Mouse (Mus musculus): ENCODE results near the gene Myrip. TPM values are rescaled to one million over a fixed set of nuclear protein-coding genes. Genes with fewer than 3 reads are reported as not detected.
"Not testable (repeated sequence)": the region's sequence is repeated elsewhere in the genome, so short reads cannot be mapped to it uniquely, and the experiment has no call there.

Gene Myrip
- 0.24 and 0.28 TPM in 2 replicates for polyA plus RNA-seq (2015; fragmentation: Nextera tagmentation; extraction: Ambion mirVana)

DNA sequence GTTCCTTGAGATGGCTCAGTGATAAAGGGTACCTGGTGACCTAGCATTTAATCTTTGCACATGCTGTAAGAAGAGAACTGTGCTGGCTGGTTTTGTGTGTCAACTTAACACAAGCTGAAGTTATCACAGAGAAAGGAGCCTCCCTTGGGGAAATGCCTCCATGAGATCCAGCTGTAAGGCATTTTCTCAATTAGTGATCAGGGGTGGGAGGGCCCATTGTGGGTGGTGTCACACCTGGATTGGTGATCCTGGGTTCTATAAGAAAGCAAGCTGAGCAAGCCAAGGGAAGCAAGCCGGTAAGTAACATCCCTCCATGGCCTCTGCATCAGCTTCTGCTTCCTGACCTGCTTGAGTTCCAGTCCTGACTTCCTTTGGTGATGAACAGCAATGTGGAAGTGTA lies at the start of gene Myrip:
Gene Myrip, plus strand, starts transcription at position 301 of the 400 bp plus-strand sequence.
- H3K27me3 ChIP-seq: peaks cover 65% of the 10 kb centered on the region

DNA sequence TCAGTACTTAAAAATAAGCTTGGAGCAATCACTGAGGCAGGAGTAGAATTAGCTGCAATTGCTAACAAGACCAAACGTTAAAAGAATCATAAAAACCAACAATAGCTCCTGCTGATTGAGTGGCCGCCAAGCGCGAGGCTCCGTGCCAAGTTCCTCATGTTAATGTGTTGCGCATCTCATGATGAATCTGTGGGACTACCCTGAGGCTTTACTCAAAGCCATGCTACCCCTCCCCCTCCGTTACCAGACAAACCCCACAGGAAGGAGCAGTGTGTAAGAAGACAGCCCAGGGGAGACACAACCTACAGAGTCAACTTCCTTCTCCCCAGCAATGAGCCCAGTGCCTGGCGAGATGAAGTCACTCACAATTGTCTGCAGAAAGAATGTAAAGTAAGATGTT lies 41.5 kb upstream of the Myrip start:
- Histone ChIP-seq H3K9ac (no peak overlapping the region), H3K4me1 (peaks cover 4% of the 10 kb centered on the region; the same call in 1 of the 2 replicates), H3K27me3 (no peaks in the 10 kb centered on the region), H3K4me2 (no peak overlapping the region), H3K9me3 (no peaks in the 10 kb centered on the region), H3K4me3 (no peak overlapping the region), H3K36me3 (no peaks in the 10 kb centered on the region), H3K27ac (no peak overlapping the region)
- ATAC-seq (ENCODE audit: insufficient number of reproducible peaks, insufficient read depth, low FRiP score, low TSS enrichment, low read depth): no peak
- 61% methylated on average over 8 of the region's 8 CpGs for WGBS

More for the DNA sequence above, at the start of gene Myrip:
- not testable (repeated sequence) for H3K4me3 ChIP-seq; H3K9me3 ChIP-seq; H3K4me2 ChIP-seq; H3K27ac ChIP-seq; ATAC-seq (ENCODE audit: insufficient number of reproducible peaks, insufficient read depth, low FRiP score, low TSS enrichment, low read depth); H3K9ac ChIP-seq; H3K36me3 ChIP-seq
- H3K4me1 ChIP-seq: peaks cover 17% of the 10 kb centered on the region
- WGBS: 77% methylated on average over 1 of the region's 1 CpGs

DNA sequence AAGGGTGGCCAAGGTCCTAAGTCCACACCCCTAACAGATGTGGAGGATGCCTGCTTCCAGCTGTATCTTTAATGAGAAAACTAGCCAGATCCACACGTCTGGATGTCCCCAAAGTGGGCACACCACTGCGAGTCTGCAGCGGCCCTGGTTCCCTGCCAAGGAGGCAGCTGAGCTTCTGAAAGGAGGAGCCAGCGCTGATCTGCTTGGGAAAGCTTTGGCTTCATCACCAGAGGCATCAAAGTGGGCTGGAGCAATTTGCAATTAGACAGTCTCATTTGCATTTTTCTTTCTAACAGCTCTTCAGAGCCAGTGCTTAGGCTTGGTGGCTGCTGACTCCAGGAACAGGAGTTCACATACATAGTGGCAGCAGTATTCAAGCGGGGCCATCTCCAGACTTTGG lies 37.3 kb upstream of the Myrip start:
- no peaks in the 10 kb centered on the region for H3K36me3 ChIP-seq
- no peak overlapping the region for H3K4me2 ChIP-seq
- no peaks in the 10 kb centered on the region for H3K9me3 ChIP-seq
- no peak for ATAC-seq (ENCODE audit: insufficient number of reproducible peaks, insufficient read depth, low FRiP score, low TSS enrichment, low read depth)
- H3K27ac ChIP-seq: no peak overlapping the region
- no peaks in the 10 kb centered on the region for H3K27me3 ChIP-seq
- no peak overlapping the region for H3K4me3 ChIP-seq
- H3K9ac ChIP-seq: no peak overlapping the region
- H3K4me1 ChIP-seq: peaks cover 4% of the 10 kb centered on the region; the same call in 1 of the 2 replicates
- 54% methylated on average over 5 of the region's 5 CpGs for WGBS

DNA sequence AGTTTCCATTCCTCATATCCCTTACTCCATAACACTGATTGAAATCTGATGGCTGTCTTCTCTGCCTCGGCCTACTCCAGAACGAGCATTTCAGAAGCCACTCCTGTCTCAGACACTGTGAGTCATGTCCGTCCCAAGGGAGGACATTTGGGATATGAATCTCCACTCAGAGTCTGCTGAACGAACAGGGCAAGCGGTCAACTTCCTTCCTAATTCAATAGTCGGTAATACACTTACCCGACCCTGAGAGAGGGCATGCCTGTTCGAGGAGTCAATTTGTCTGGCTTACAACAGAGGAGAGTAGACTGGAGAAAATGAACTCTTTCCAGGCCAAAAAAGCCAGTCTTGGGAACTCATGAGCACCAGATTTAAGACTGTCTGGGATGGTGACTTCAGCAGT lies 28.2 kb upstream of the Myrip start:
- no peaks in the 10 kb centered on the region for H3K9me3 ChIP-seq
- H3K27me3 ChIP-seq: no peaks in the 10 kb centered on the region; the same call in 1 of the 2 replicates
- H3K4me1 ChIP-seq: no peaks in the 10 kb centered on the region
- H3K27ac ChIP-seq: no peak overlapping the region
- ATAC-seq (ENCODE audit: insufficient number of reproducible peaks, insufficient read depth, low FRiP score, low TSS enrichment, low read depth): no peak
- no peak overlapping the region for H3K4me2 ChIP-seq
- H3K4me3 ChIP-seq: no peak overlapping the region
- H3K9ac ChIP-seq: no peak overlapping the region
- WGBS: 51% methylated on average over 8 of the region's 8 CpGs
- H3K36me3 ChIP-seq: no peaks in the 10 kb centered on the region

DNA sequence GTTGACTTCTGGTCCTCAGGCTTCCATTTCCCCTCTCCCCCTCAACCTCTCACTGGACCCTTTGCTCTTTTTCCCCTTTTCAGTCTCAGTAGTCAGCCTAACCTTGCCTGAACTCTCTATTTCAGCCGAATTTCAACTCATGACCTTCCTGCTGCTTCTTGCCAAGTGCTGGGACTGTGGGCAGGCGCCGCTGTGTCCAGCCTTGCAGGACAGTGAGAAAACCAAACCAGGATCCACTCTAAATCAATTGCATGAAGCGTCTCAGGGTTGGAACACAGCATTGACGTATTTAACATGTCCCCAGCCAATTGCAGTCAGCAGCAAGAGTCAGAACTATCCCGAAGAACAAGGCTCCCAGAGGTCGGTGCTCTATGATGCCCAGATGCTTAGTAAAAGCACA lies 26.1 kb upstream of the Myrip start:
- Histone ChIP-seq H3K9me3 (0 out of 2 replicates have a peak, but pooled peaks cover 3% of the 10 kb centered on the region), H3K36me3 (no peaks in the 10 kb centered on the region), H3K4me2 (no peak overlapping the region), H3K4me1 (no peaks in the 10 kb centered on the region), H3K27ac (no peak overlapping the region), H3K27me3 (no peaks in the 10 kb centered on the region; the same call in 1 of the 2 replicates), H3K9ac (no peak overlapping the region), H3K4me3 (no peak overlapping the region)
- no peak for ATAC-seq (ENCODE audit: insufficient number of reproducible peaks, insufficient read depth, low FRiP score, low TSS enrichment, low read depth)
- WGBS: 80% methylated on average over 7 of the region's 7 CpGs

DNA sequence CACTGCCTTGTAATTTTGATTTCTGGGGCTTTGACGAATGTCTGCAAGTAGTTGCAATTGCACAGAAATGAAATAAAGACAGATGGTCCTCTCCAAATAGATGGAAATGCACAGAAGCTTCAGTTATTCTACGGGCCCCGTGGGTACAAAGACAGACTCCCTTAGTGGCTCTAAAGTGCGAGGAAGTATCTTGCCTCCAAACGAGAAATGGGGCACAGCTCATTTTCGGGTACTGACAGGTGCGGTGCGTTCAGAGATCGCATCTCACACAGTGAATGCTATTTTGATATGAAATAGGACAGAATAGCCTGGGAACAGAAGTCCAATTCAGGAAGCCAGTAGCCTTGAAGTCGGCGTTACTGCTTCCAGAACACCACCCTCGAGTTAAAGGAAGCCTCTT lies 20.2 kb upstream of the Myrip start:
- no peak overlapping the region for H3K4me3 ChIP-seq
- H3K36me3 ChIP-seq: no peaks in the 10 kb centered on the region
- H3K27me3 ChIP-seq: peaks cover 4% of the 10 kb centered on the region; the same call in 1 of the 2 replicates
- H3K27ac ChIP-seq: no peak overlapping the region
- WGBS: 87% methylated on average over 12 of the region's 12 CpGs
- H3K9me3 ChIP-seq: 0 out of 2 replicates have a peak, but pooled peaks cover 3% of the 10 kb centered on the region
- no peaks in the 10 kb centered on the region for H3K4me1 ChIP-seq
- no peak overlapping the region for H3K9ac ChIP-seq
- H3K4me2 ChIP-seq: no peak overlapping the region
- no peak for ATAC-seq (ENCODE audit: insufficient number of reproducible peaks, insufficient read depth, low FRiP score, low TSS enrichment, low read depth)

DNA sequence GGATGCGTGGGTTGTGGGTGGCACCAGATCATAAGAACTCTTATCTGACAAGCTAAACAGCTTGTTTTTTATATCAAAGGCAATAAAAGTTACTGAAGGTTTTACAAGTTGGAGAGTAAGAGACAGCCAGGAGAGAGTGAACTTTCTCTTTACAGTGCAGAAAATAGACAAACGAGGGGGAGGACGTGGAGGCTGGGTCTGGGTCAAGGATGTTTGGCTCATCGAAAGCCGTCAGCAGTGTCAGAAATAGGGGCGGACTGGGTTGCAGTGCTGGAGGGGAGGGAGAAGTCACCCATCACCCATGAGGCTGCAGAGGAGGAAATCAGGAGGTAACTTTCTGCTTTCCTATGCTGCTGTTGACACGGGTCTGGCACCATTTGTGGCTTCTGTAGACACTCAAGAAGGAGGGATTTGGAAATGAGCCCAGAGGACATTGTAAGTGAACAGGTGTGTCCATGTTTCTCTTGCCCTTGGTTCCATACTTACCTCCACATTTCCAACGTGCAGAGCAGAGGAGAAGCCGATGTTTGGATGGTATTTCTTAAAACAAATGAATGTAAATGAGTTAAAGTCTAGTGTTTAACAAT lies 18.8 kb upstream of the Myrip start:
- Histone ChIP-seq H3K36me3 (no peaks in the 10 kb centered on the region), H3K4me3 (no peak overlapping the region), H3K27ac (no peak overlapping the region), H3K27me3 (peaks cover 4% of the 10 kb centered on the region; the same call in 1 of the 2 replicates), H3K4me2 (no peak overlapping the region), H3K9ac (no peak overlapping the region), H3K4me1 (no peaks in the 10 kb centered on the region), H3K9me3 (0 out of 2 replicates have a peak, but pooled peaks cover 3% of the 10 kb centered on the region)
- ATAC-seq (ENCODE audit: insufficient number of reproducible peaks, insufficient read depth, low FRiP score, low TSS enrichment, low read depth): no peak
- 85% methylated on average over 9 of the region's 9 CpGs for WGBS

DNA sequence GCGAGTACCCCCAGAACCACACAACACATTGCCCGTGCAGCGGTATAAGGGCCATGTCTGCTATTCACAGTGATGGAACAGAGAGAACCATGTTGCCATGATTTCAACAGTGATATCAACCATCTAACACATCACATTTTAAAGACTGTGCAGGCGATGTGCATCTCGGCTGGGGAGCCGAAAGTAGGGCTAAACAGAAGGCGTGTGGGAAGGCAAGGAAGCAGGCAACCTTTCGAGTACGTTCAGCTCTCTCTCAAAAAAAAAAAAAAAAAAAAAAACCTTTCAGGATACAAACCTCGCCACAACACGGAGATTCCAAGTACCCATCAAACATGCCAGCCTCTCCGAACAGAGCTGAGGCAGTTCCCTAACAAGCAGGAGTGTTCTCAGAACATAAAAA lies 17.8 kb upstream of the Myrip start:
- Histone ChIP-seq H3K4me2 (no peak overlapping the region), H3K4me3 (no peak overlapping the region), H3K9me3 (0 out of 2 replicates have a peak, but pooled peaks cover 3% of the 10 kb centered on the region), H3K27me3 (peaks cover 4% of the 10 kb centered on the region; the same call in 1 of the 2 replicates), H3K9ac (no peak overlapping the region), H3K4me1 (no peaks in the 10 kb centered on the region), H3K36me3 (no peaks in the 10 kb centered on the region), H3K27ac (no peak overlapping the region)
- ATAC-seq (ENCODE audit: insufficient number of reproducible peaks, insufficient read depth, low FRiP score, low TSS enrichment, low read depth): no peak
- WGBS: 89% methylated on average over 12 of the region's 12 CpGs

DNA sequence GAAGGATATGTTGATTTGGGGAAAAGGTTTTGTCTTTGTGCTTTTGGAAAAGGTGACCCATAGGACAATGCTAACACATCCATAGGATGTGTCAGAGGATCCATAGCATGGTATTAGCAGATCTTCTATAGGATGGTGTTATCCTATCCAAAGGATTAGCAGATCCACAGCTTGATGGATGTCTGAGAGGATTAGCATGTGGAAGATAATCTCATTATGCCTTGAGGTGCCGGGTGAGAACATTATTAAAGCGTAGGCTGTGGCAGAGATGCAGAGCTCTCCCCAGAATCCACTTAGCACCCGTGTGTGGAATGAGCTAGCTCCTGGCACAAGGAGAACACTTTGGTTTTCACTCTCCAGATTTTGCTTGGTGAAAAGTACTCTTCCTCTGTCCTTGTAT lies 13.3 kb upstream of the Myrip start:
- Histone ChIP-seq H3K27me3 (no peaks in the 10 kb centered on the region; the same call in 1 of the 2 replicates), H3K4me2 (no peak overlapping the region), H3K9ac (no peak overlapping the region), H3K27ac (no peak overlapping the region), H3K9me3 (no peaks in the 10 kb centered on the region), H3K36me3 (no peaks in the 10 kb centered on the region), H3K4me3 (no peak overlapping the region), H3K4me1 (no peaks in the 10 kb centered on the region)
- 52% methylated on average over 3 of the region's 3 CpGs for WGBS
- ATAC-seq (ENCODE audit: insufficient number of reproducible peaks, insufficient read depth, low FRiP score, low TSS enrichment, low read depth): no peak

DNA sequence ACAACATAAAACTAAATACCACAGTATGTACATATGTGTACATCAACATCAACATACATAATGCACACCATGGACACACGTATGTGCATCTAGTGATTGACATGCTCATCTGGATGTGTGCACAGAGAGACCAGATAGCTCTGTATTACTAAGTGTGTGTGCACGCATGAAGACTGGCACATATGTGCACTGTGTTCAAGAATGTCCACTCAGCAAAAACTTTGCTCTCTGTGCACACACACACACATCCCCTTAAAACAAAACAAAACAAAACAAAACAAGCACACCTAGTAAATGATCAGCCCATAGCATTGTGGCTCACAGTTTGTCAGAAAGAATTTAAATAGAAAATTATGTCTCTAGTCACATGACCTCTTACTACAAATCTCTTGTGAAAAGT lies 10.9 kb upstream of the Myrip start:
- Histone ChIP-seq H3K9ac (no peak overlapping the region), H3K9me3 (no peaks in the 10 kb centered on the region), H3K27ac (no peak overlapping the region), H3K4me3 (no peak overlapping the region), H3K4me1 (no peaks in the 10 kb centered on the region), H3K27me3 (no peaks in the 10 kb centered on the region; the same call in 1 of the 2 replicates), H3K4me2 (no peak overlapping the region), H3K36me3 (no peaks in the 10 kb centered on the region)
- no peak for ATAC-seq (ENCODE audit: insufficient number of reproducible peaks, insufficient read depth, low FRiP score, low TSS enrichment, low read depth)
- WGBS: 85% methylated on average over 2 of the region's 2 CpGs

DNA sequence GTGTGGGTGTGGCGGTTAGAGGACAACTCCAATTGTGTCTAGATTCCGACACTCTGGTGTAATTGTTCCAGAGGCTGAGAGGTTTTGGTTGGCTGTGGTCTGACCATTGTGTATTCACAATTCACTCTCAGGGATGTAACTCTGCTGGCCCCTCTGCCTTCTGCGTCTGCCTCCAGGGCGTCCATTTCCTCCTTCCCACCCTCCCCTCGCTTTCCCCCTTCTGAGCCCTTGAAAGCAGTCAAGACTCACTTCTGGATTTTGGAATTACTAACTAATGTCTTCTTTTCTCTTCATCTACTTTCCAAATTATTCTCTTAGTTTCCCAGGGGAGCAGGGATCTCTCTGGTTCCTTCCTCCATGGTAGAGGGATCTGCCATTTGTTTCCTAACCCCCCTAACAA lies 8.8 kb upstream of the Myrip start:
- Histone ChIP-seq H3K27ac (no peak overlapping the region), H3K4me2 (no peak overlapping the region), H3K36me3 (no peaks in the 10 kb centered on the region), H3K9me3 (no peaks in the 10 kb centered on the region), H3K9ac (no peak overlapping the region), H3K4me3 (no peak overlapping the region), H3K27me3 (no peaks in the 10 kb centered on the region; the same call in 1 of the 2 replicates), H3K4me1 (no peaks in the 10 kb centered on the region)
- 37% methylated on average over 5 of the region's 5 CpGs for WGBS
- ATAC-seq (ENCODE audit: insufficient number of reproducible peaks, insufficient read depth, low FRiP score, low TSS enrichment, low read depth): no peak

DNA sequence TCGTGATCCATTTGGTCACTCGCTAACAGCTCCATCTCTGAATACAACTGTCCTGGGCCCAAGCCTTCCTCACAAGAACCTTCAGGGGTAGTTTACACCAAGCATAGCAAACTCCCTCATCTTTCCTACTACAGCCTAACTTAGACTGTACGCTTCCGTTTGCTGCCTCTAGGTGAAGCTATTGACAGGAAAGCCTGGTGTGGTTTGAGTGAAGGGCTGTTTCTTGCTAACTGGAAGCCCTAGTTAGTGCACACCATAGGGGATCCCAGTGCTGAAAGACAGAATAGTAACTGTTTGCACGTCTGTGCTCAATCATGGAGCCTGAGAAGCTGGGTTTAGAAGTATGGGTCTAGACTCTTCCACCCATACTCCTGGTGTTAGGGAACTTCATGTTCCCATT lies 5.8 kb upstream of the Myrip start:
- Histone ChIP-seq H3K27ac (no peak overlapping the region), H3K4me2 (no peak overlapping the region), H3K9ac (no peak overlapping the region), H3K4me1 (no peaks in the 10 kb centered on the region), H3K27me3 (peaks cover 13% of the 10 kb centered on the region), H3K36me3 (no peaks in the 10 kb centered on the region), H3K9me3 (no peaks in the 10 kb centered on the region), H3K4me3 (no peak overlapping the region)
- WGBS: 82% methylated on average over 5 of the region's 5 CpGs
- no peak for ATAC-seq (ENCODE audit: insufficient number of reproducible peaks, insufficient read depth, low FRiP score, low TSS enrichment, low read depth)
